Mouse (Mus musculus) G1E-ER4 (cell line): ENCODE measurements around the gene Fpgs. TPM values are rescaled to one million over a fixed set of nuclear protein-coding genes. Genes with fewer than 3 reads are reported as not detected.

Experiments used
- GATA1 ChIP-seq: IDR thresholded peaks from one replicate; pipeline ENCODE4 v1.8.0; 2012; ENCODE audit warnings: low read length, inconsistent platforms
- polyA plus RNA-seq: library from polyadenylated mRNA; stranded (reverse); fragments of >175 nt; gene quantifications from 2 replicates; pipeline ENCODE4 v1.2.3, GENCODE M21; 2012

The Fpgs gene
- polyA plus RNA-seq = 116 and 172 TPM in 2 replicates

DNA sequence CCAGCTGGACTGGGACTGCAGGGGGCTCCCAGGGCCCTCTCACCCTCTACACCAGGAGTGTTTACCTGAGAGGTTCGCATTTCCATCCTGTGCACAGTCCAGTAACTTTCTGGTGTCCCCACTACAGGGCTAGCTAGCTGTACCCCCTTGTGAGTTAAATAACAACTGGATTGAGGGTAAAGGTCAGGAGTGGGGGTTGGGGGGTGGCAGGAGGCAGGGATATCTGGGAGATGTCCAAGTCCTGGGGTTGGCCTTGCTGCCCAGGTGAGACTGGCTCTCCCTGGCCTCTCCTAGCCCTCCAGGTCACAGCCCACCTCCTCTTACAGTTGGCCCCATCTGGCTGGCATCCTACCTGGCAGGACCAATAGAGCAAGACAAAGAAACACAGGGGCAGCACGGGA is at the start of gene Fpgs:
Gene Fpgs, minus strand, starts transcription at position 125 of the 401 bp plus-strand sequence.
- no peak for TF ChIP-seq GATA1

DNA sequence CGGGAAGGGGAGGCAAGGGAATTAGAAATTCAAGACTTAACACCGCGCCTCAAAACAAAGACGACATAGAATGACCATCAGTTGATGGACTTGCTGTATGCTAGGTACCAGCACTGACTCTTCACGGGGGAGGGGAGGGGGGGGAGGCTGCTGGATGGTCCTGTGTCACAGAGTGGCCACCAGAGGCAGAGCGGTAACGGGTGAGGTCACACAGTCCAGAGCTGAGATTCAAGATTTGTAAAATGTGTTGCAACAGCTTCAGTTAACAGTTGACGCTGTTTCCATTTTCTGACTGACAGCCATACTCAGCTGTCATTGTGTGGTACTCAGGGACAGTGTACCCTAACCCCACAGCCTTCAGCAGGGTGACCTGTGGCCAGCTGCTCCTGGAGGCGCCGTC is 48.2 kb upstream of the Fpgs start:
- no peak for TF ChIP-seq GATA1

DNA sequence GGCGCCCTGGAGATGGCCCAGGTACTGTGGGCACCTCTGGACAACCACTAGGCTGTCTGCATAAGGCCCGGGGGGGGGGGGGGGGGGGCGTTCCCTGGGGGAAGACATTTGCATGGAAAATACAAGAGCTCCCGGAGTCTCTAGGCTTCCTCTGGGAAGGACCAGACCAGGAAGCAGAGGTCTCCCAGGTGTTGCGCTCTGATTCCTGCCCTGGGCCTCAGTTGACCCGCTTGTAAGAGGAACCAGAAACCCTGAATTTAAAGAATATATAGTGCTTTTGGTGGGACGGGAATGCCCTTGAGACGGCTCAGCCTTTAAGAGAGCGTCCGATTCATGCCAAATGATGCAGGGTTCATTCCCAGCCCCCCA is 47.7 kb upstream of the Fpgs start:
- no peak for TF ChIP-seq GATA1

DNA sequence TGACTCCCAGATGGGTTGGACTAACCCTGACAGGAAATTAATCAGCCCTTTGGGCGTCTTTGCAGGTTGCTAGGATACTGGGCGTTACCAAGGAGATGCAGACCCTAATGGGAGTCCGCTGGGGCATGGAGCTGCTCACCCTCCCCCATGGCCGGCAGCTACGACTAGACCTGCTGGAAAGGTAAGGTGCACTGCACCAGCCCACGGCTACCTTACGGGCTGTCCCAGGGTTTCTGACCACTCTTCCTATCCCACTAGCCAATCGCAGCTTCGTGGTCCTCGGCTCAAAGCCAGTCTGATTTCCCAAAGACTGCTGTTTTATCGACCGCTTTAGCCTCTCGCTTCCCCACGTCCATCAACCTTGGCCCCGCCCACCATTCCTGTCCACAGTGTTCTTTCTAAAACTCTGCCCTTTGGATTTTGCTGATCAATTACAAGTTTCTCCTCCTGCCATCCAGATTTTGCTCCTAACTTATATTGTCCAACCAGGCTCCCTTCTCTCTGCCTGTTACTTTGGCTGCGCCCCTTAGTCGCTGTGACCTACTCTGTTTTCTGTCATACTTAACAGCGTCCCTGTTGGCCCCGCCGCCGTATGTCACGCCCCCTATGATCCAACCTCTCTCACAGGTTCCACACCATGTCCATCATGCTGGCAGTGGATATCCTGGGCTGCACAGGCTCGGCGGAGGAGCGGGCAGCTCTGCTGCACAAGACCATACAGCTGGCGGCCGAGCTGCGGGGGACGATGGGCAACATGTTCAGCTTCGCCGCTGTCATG is 47.1 kb upstream of the Fpgs start:
- TF ChIP-seq GATA1 = no peak

DNA sequence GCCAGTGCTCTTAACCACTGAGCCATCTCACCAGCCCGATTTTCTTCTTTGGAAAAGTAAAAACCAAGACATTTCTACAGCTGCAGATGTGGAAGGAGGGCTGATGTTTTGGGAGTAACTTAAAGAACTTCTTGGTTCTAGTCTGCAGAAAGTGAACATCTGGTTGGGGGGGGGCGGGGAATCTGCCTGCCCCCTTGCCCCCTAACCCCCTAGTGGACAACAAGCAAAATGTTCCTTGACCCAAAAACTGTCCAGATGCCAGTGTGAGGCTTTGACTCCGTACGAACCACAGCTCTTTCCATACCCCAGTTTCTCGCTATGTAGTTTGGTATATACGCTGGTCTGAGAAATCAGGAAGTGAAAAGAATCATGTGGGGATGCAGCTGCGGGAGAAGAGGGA is 46.3 kb upstream of the Fpgs start:
- no peak for TF ChIP-seq GATA1

DNA sequence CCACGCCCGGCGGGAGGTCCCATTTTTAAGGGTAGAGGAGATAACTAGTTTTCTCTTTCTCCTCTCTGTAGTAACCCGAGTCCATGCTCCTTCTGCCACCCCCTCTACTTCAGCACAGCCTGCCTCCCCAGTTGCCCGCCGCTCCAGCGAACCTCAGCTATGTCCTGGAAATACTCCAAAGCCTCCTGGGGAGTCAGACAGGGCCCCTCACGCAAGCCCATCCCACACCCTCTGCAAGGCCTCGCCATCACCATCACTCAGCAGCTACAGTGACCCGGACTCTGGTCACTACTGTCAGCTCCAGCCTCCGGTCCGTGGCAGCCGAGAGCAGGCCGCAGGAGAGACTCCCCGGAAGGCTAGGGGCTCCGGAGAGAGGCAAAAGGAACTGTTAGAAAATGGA is 45.1 kb upstream of the Fpgs start:
- TF ChIP-seq GATA1 = no peak

DNA sequence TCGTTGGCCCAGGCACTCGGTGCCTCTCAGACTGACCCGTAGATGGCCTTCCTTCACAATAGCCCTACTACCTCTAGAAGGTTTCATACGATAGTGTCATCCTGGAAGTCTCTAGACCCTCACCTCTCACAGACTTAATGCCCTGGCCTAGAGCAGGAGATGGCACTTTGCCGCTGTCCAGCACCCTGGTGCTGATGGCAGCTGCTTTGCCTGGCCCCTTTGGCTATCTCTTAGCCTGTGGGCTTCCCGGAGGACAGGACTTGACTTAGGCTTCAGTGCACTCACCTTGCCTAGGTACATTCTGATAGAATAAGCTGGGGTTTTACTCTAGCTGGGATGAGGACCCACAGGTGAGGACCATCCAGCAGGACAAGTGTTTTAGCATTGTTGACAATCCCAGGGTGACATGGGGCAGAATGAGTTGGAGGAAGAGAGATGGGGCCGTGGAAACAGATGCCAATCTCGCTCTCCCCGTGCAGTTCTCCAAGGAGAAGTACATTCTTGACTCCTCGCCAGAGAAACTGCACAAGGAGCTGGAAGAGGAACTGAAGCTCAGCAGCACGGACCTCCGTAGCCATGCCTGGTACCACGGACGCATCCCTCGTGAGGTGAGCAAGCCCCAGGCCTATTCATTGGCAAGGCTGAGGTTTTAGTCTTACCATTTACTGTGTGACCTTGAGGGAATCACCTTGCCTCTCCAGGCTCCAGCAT is 40.5 kb upstream of the Fpgs start:
- TF ChIP-seq GATA1 = no peak

DNA sequence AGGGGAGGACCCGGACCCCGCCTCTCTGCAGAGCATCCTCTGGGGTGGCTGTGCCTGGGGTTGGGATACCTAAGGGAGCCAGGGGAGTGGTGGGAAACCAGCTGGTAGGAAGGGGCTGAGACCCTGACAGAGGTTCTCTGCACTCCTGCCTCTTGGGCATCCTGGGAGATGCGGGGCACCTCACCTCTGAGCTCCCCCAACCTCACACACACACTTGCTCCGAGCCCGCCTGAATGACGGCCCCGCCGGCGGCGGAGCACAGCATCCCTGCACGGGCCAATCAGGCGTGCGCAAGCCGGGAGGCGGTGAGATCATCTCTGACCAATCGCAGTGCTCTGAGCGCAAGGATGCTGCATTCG is 38.2 kb upstream of the Fpgs start:
- TF ChIP-seq GATA1 = no peak

DNA sequence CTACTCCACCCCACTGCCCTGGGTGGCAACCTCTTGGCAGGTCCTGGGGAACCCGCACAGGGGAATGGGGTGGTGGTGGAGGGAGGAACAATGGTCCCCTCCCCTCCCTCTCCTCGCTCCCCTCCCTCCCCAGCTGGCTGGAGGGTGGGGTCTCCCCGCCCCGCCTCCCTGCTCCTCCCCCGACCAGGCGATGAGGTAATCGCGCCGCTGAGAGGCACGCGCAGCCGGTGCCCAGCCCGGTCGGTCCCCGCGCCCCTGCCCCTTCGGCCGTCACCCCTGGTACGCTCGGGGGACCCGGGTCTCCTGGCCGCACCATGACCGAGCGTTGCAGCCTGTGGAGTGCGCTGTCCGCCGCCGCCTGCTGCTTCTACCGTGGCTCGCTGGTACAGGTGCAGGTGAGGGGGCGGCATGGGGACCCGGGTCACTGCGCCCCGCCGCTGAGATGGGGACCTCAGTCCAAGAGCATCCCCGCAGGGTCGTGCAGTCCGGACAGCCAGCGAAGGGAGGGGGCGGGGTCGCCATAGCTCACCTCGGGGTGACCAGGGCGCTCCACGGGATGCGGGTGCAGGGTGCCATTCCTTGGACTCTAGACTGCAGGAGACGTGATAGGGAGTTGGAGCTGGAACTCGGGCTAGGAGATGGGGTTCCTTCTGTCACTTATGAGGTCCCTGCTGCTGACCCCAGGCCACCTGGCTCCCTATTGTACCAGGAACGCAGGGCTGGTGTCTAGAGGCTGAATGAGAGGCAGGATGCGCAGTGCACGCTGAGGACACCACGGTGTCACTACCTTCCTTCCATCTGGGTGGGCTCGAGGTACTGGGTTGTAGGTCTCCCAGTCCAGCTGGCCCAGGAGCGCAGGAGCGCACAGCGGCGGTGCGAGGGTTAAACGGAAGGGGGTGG is 37.6 kb upstream of the Fpgs start:
- no peak for TF ChIP-seq GATA1

DNA sequence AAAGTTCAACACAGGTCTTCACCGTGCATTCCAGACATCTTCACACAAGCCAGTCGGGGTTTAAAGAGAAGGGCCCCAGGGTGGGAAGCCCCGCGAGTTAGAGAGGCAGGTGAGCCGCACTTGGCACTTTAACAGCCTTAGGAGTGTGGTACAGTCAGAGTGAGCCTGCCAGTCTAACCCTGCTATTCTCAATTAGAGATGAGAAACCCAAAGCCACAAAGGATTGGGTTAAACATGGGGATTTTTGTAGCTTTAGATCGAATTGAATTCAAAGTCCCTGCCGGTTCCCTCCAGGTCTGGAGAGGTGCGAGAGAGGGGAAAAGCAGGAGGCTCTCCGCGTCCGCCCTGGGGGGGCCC is 36.9 kb upstream of the Fpgs start, which contains the start of gene 6330409D20Rik:
Gene 6330409D20Rik, minus strand, starts transcription at position 101 of the 357 bp plus-strand sequence.
- no peak for TF ChIP-seq GATA1

DNA sequence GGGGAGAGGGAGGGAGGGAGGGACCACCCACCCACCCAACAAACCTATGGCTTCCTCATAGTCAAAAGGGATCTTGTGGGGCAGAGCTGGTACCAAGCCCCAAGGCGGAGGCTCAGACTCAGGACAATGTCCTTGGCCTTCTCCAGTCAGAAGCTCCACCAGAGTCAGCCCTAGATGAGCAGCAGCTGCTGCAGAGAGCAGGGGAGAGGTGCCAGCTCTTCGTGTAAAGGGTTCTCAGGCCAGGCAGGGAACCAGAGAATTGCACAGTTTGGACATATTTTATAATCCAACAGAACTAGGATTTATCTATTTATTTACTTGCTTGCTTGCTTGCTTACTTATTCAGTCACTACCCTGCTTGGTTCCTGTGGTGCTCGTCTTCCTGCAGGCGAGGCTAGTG is 35.4 kb upstream of the Fpgs start:
- no peak for TF ChIP-seq GATA1

DNA sequence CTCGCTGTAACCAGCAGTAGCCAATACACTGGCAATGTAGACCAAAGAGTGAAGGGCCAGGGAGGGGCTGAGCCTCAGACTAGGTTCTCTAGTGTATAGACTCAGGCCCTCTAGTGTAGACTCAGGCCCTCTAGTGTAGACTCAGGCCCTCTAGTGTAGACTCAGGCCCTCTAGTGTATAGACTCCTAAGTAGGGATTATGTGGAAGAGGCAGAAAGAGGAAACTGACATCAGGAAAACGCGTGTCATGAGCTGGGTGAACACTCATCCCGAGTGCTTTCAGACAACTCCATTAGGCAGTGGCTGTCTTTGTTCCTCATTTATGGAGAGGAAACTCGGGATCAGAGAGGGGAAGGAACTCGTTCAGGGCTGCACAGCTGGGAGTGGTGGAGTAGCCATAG is 33.1 kb upstream of the Fpgs start:
- no peak for TF ChIP-seq GATA1

DNA sequence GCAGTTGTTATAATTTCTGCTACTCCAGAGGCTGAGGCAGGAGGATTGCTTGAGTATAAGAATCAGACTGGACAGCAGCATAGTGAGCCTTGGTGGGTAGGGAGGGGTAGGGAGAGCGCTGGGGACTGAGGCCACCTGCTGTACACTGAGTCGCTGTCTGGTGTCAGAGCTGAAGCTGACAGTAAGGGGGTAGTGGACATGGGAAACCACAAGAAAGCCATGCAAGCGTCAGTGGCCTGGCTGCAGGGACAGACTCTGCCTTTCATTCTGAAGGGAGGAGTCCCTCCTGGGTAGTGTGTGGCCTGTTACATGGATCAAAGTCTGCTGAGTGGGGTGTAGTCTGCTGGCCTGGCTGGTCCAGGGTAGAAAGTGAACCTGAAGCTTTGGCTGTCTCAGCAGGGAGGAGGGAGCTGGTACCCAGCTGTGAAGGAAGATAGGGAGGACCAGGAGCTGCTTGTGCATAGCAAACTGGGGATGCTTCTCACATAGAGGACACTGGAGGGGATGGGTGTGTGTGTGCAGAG is 32.4 kb upstream of the Fpgs start:
- TF ChIP-seq GATA1 = no peak

DNA sequence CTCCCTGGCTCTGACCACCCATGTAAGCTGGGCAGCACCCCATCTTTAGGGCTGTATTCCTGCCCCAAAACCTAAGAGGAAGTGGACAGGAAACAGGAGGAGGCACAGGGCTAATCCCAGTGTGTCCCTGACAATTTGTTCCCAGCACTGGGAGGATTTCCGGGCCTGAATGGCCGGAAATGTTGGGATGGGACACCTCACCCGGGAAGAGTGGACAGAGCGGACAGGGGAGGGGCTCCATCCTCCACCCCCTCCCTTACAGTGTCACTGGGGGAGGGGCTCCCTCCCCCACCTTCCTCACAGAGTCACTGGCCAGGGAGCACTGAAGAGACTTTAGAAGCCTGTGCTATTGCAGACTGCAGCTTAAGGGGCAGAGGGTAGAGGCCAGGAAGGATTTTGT is 31.0 kb upstream of the Fpgs start:
- TF ChIP-seq GATA1 = no peak

DNA sequence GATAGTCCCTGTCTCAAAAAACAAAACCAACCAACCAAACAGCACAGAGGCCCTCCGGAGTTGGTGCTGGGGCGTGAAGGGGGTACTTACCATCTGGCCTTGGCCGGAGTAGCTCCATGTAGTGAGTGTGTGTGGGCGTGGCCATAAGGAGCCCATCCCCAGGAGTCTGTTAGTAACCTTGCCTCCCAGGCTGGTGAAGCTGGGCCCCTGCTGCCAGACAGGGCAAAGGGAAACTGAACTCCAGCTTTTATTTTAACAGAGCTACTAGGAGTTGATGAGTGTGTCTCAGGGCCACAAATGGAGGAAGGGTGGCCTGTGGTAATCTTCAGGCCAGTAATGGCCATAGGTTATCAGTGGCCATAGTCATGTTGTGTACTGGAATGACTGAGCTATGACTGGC is 30.5 kb upstream of the Fpgs start:
- TF ChIP-seq GATA1 = no peak

DNA sequence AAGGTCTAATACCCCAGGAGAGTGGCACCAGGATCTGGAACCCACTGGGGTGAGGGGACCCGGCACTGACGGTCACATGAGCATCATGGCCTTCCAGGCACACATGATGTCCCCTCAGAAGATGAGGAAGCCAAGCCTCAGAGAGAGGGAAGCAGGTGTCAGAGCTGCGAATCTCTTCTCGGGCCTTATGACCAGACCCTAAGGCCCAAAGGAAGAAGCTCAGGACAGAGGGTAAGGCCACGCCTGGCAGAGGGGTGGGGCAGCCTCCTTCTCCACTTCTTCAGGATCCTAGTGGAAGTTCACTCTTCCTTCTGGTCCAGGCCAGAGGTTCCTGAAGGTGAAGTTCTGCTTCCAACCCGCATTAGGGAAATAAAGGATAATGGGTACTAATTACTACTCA is 28.8 kb upstream of the Fpgs start:
- TF ChIP-seq GATA1 = no peak
